Mouse (Mus musculus): ENCODE data around the gene Ubr1.

- no peak for TF ChIP-seq MAZ (IDR thresholded peaks at IDR 0.05; ENCODE audit: low read depth, low read length)
- TF ChIP-seq NRF1 (IDR thresholded peaks at IDR 0.05; ENCODE audit: low read depth, low read length) = no peak
- no peak for TF ChIP-seq CHD2 (IDR thresholded peaks at IDR 0.05; ENCODE audit: low read length)
- TF ChIP-seq USF1 (IDR thresholded peaks at IDR 0.05; ENCODE audit: low read depth, low read length) = no peak
- no peak for TF ChIP-seq E2F4 (IDR thresholded peaks at IDR 0.05; ENCODE audit: insufficient replicate concordance, low read depth, low read length)
- TF ChIP-seq POLR2A (IDR thresholded peaks at IDR 0.05; ENCODE audit: low read depth, low read length) = no peak
- TF ChIP-seq ELF1 (IDR thresholded peaks at IDR 0.05; ENCODE audit: low read depth, low read length) = no peak
- no peak for TF ChIP-seq SIN3A (IDR thresholded peaks at IDR 0.05; ENCODE audit: low read length)
Measured at GRCm38 (mm10) chr2:120933038-120933437, 37.5 kb downstream of the Ubr1 start.

Measured in CH12.LX (cell line).